Mouse (Mus musculus): ENCODE measurements around the gene Meox1.

The Meox1 gene

GRCm38 (mm10) chr11:101898328-101898727, 4.2 kb upstream of the Meox1 start:
- DNase-seq (ENCODE audit: low spot score in 2 of 2) = no peak

GRCm38 (mm10) chr11:101896546-101897361, 2.6 kb upstream of the Meox1 start:
- no peak for DNase-seq (ENCODE audit: low spot score in 2 of 2)

- no peak for DNase-seq (ENCODE audit: low spot score in 2 of 2)
Observed at GRCm38 (mm10) chr11:101893560-101893959, 614 bp downstream of the Meox1 start.

GRCm38 (mm10) chr11:101891451-101891850, 2.7 kb downstream of the Meox1 start:
- no peak for DNase-seq (ENCODE audit: low spot score in 2 of 2)

- DNase-seq (ENCODE audit: low spot score in 2 of 2) = no peak
Observed at GRCm38 (mm10) chr11:101889781-101890180, 4.4 kb downstream of the Meox1 start.

GRCm38 (mm10) chr11:101888820-101889219, 5.4 kb downstream of the Meox1 start:
- DNase-seq (ENCODE audit: low spot score in 2 of 2) = no peak

GRCm38 (mm10) chr11:101886436-101886835, 7.7 kb downstream of the Meox1 start:
- no peak for DNase-seq (ENCODE audit: low spot score in 2 of 2)

GRCm38 (mm10) chr11:101885881-101886319, 8.3 kb downstream of the Meox1 start:
- no peak for DNase-seq (ENCODE audit: low spot score in 2 of 2)

GRCm38 (mm10) chr11:101885232-101885631, 8.9 kb downstream of the Meox1 start:
- DNase-seq (ENCODE audit: low spot score in 2 of 2) = no peak

GRCm38 (mm10) chr11:101883911-101884310, 10.3 kb downstream of the Meox1 start:
- DNase-seq (ENCODE audit: low spot score in 2 of 2) = no peak

- DNase-seq (ENCODE audit: low spot score in 2 of 2) = no peak
Observed at GRCm38 (mm10) chr11:101882500-101883290, 11.5 kb downstream of the Meox1 start.

GRCm38 (mm10) chr11:101881604-101882071, 12.5 kb downstream of the Meox1 start:
- DNase-seq (ENCODE audit: low spot score in 2 of 2) = no peak

- no peak for DNase-seq (ENCODE audit: low spot score in 2 of 2)
Observed at GRCm38 (mm10) chr11:101881185-101881584, 13.0 kb downstream of the Meox1 start.

GRCm38 (mm10) chr11:101879672-101880071, 14.5 kb downstream of the Meox1 start:
- no peak for DNase-seq (ENCODE audit: low spot score in 2 of 2)

- no peak for DNase-seq (ENCODE audit: low spot score in 2 of 2)
Observed at GRCm38 (mm10) chr11:101878696-101879095, 15.5 kb downstream of the Meox1 start.

GRCm38 (mm10) chr11:101874978-101875377, 19.2 kb downstream of the Meox1 start:
- no peak for DNase-seq (ENCODE audit: low spot score in 2 of 2)

- no peak for DNase-seq (ENCODE audit: low spot score in 2 of 2)
Observed at GRCm38 (mm10) chr11:101873909-101874308, 20.3 kb downstream of the Meox1 start.

GRCm38 (mm10) chr11:101871435-101871834, 22.7 kb downstream of the Meox1 start:
- DNase-seq (ENCODE audit: low spot score in 2 of 2) = no peak

GRCm38 (mm10) chr11:101870067-101870765, 24.0 kb downstream of the Meox1 start:
- DNase-seq (ENCODE audit: low spot score in 2 of 2) = peak; percentile 34 to 35

- no peak for DNase-seq (ENCODE audit: low spot score in 2 of 2)
Observed at GRCm38 (mm10) chr11:101867513-101868052, 26.6 kb downstream of the Meox1 start.

- DNase-seq (ENCODE audit: low spot score in 2 of 2) = no peak
Observed at GRCm38 (mm10) chr11:101858742-101859141, 35.4 kb downstream of the Meox1 start.

Measured in right cerebral cortex, postnatal 36 days (tissue).